Mouse (Mus musculus): ENCODE measurements at regions not wholly inside any gene's neighbourhood (a gene's known extent, or its start where the extent isn't known, plus 50 kb on each side); places are given as distances from the start of the nearest gene placed in this dataset.

DNA sequence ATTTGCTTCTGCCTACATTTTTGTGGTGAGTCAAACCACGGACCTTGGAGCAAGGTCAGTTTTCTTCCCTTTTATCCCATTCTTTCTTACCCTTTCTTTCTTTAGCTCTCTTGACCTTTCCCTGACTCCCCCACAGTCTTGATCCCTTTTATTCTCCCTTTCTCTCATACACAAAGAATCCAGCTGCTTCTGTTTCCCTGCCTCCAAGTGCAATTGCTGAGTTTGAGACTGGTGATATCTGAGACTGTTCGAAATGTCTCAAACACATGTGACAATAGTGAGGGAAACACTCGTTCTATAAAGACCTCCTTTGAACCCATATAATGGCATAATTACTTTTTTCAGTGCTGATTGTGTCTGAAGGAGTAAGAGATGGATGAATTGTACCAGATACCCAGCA is 213.7 kb downstream of the Eepd1 start:
- TF ChIP-seq CTCF (conservative IDR thresholded peaks at IDR 0.05; ENCODE audit: insufficient read depth, insufficient read length, low read depth, low read length) (no peak), POLR2A (IDR thresholded peaks at IDR 0.05; ENCODE audit: low read depth, low read length) (no peak)
